Mouse (Mus musculus) CD4-positive, CD25-positive, alpha-beta regulatory T cell, adult 2 months (primary cell): ENCODE results near the gene Mfap2.
A peak's percentile ranks its signal among the peaks of the same experiment; 100 is the strongest.

Experiments
- DNase-seq: peaks from one replicate; pipeline ENCODE4 v3.0.0-alpha.2; 2012; ENCODE audit warnings: low read depth, low spot score

The Mfap2 gene

GRCm38 (mm10) chr4:141024992-141025391 lies 14.8 kb downstream of the Mfap2 start:
- DNase-seq: no peak

GRCm38 (mm10) chr4:141030541-141031206 lies 20.5 kb downstream of the Mfap2 start:
- DNase-seq: no peak

GRCm38 (mm10) chr4:141031733-141032132 lies 21.5 kb downstream of the Mfap2 start:
- peak; percentile 87 for DNase-seq

GRCm38 (mm10) chr4:141033606-141034549 lies 23.7 kb downstream of the Mfap2 start:
- peak; percentile 18 for DNase-seq

GRCm38 (mm10) chr4:141041117-141041516 lies 30.9 kb downstream of the Mfap2 start:
- no peak for DNase-seq

- peak; percentile 79 for DNase-seq
Observed at GRCm38 (mm10) chr4:141044816-141045215, 34.6 kb downstream of the Mfap2 start.

GRCm38 (mm10) chr4:141048810-141049475 lies 38.7 kb downstream of the Mfap2 start:
- no peak for DNase-seq

GRCm38 (mm10) chr4:141049476-141049835 lies 39.2 kb downstream of the Mfap2 start:
- no peak for DNase-seq

- DNase-seq: no peak
Observed at GRCm38 (mm10) chr4:141052442-141052841, 42.2 kb downstream of the Mfap2 start.

- no peak for DNase-seq
Observed at GRCm38 (mm10) chr4:141053138-141053537, 42.9 kb downstream of the Mfap2 start.

GRCm38 (mm10) chr4:141053568-141054161 lies 43.4 kb downstream of the Mfap2 start:
- DNase-seq: no peak

- no peak for DNase-seq
Observed at GRCm38 (mm10) chr4:141056970-141057369, 46.8 kb downstream of the Mfap2 start.

GRCm38 (mm10) chr4:141058835-141059234 lies 48.6 kb downstream of the Mfap2 start:
- DNase-seq: no peak

- DNase-seq: no peak
Observed at GRCm38 (mm10) chr4:141059616-141060425, 49.6 kb downstream of the Mfap2 start.

GRCm38 (mm10) chr4:141060426-141061301 lies 50.4 kb downstream of the Mfap2 start, which contains the start of gene Crocc:
TSS of gene Crocc (minus strand) at chr4:141060550.
- peak; percentile 100 for DNase-seq

- no peak for DNase-seq
Observed at GRCm38 (mm10) chr4:141064104-141064659, 54.0 kb downstream of the Mfap2 start.

GRCm38 (mm10) chr4:141065123-141065522 lies 54.9 kb downstream of the Mfap2 start:
- peak; percentile 96 for DNase-seq
